Mouse (Mus musculus) embryonic facial prominence, embryonic 12.5 days (tissue): ENCODE data around the gene Apol10a. TPM values are rescaled to one million over a fixed set of nuclear protein-coding genes. Genes with fewer than 3 reads are reported as not detected.
"Not testable (repeated sequence)": the region's sequence is repeated elsewhere in the genome, so short reads cannot be mapped to it uniquely, and the experiment has no call there.

Experiments
- ATAC-seq: fragments of 200-750 bp; cut with Nextera tagmentation; 2 replicates; pipeline ENCODE4 v1.8.0; 2017; ENCODE audit not compliant: insufficient number of reproducible peaks, insufficient read depth, low FRiP score, low TSS enrichment
- H3K27ac ChIP-seq: fragments of 300-500 bp; sonication (generic); 2 replicates; pipeline ENCODE4 v1.5.1; 2016; ENCODE audit warnings: mild to moderate bottlenecking
- H3K27me3 ChIP-seq: fragments of 300-500 bp; sonication (generic); 2 replicates; pipeline ENCODE4 v1.6.1; 2016; ENCODE audit warnings: mild to moderate bottlenecking, moderate library complexity
- H3K36me3 ChIP-seq: fragments of 300-500 bp; sonication (generic); 2 replicates; pipeline ENCODE4 v1.6.1; 2016; ENCODE audit warnings: mild to moderate bottlenecking
- H3K4me1 ChIP-seq: fragments of 300-500 bp; sonication (generic); 2 replicates; pipeline ENCODE4 v1.6.1; 2016
- H3K4me2 ChIP-seq: fragments of 300-500 bp; sonication (generic); replicated peaks from 2 replicates; pipeline ENCODE4 v1.6.1; 2016; ENCODE audit warnings: mild to moderate bottlenecking, moderate library complexity
- H3K4me3 ChIP-seq: fragments of 300-500 bp; sonication (generic); 2 replicates; pipeline ENCODE4 v1.5.1; 2016; ENCODE audit warnings: mild to moderate bottlenecking
- H3K9ac ChIP-seq: fragments of 300-500 bp; sonication (generic); 2 replicates; pipeline ENCODE4 v1.6.1; 2016; ENCODE audit warnings: mild to moderate bottlenecking, moderate library complexity
- H3K9me3 ChIP-seq: fragments of 300-500 bp; sonication (generic); 2 replicates; pipeline ENCODE4 v1.6.1; 2016; ENCODE audit warnings: mild to moderate bottlenecking, moderate library complexity
- WGBS: fragments of 180-500 bp; shearing (Covaris S2); methylation state at CpG from one replicate; pipeline ENCODE4 v1.1.7; 2016; 5-methylcytosine and 5-hydroxymethylcytosine counted together
- polyA plus RNA-seq: library from polyadenylated mRNA; unstranded; fragments of >200 nt; fragmentation: Nextera tagmentation; extraction: Ambion mirVana; gene quantifications from 2 replicates; pipeline ENCODE4 v1.2.1, GENCODE M21; 2016

The Apol10a gene
- polyA plus RNA-seq, 1 experiment from 2014 or later, result not detected

DNA sequence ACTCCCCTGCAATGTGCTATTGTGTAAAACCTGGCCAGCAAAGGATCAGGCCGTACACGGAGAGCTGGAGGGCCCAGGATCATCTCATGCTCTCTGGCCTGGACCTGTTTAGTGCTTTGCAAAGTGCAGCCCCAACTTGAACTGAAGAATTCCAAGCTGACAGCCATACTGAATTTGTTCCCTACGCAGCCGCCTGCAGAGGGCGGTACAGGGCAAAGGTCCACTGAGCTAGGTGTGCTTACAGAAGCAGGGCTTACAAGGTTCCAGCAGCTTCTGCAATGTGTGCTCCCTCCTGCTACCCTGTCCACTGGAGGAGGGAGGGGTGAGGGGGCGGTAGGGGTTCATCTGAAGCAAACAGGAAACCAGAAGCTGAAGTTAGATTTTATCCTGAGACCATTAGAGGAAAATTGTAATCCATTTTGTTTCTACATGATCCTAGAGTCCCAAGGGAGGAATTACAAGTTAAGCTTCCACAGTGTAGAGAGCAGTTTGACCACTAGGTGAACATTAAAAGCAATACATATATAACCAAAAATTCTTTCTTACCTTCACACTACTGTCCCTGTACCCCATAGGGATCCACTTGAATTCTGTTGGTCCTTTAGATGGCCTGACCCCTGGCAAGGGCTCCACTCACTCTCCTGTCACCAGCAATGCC is 46.5 kb downstream of the Apol10a start:
- not testable (repeated sequence) for H3K36me3 ChIP-seq, H3K4me3 ChIP-seq, H3K4me2 ChIP-seq, H3K27ac ChIP-seq, H3K9me3 ChIP-seq, H3K4me1 ChIP-seq, ATAC-seq, H3K27me3 ChIP-seq, H3K9ac ChIP-seq
- 15% methylated on average over 6 of the region's 6 CpGs for WGBS

GRCm38 (mm10) chr15:77533216-77533615 is 56.4 kb downstream of the Apol10a start, which contains the start of gene Apol7c:
Gene Apol7c, minus strand, starts transcription at chr15:77533316.
- Histone ChIP-seq H3K9ac (no peak within 1 kb of the TSS), H3K4me3 (no peak within 1 kb of the TSS), H3K4me2 (no peak within 1 kb of the TSS), H3K36me3 (no peaks in the 10 kb centered on the region), H3K27ac (no peak within 1 kb of the TSS), H3K4me1 (no peaks in the 10 kb centered on the region), H3K27me3 (no peaks in the 10 kb centered on the region), H3K9me3 (no peaks in the 10 kb centered on the region)
- no peak for ATAC-seq

DNA sequence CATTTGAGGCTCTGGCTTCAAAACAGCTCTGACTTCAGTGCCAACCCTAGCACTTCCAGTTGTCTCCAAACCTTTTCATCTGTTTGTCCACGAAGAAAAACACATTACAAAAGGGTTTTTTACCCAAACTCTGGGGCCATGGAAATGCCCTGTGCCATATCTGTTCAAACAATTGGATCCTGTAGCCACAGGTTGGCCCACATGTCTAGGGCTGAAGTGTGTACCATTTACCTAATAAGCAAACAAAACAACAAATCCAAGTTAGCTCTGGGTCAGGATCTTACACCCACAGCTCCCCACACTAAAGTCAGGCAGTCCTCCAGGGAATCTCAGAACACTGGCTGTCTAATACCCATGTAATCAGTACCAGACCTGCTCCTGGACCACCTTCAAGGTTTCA is 62.4 kb downstream of the Apol10a start:
- not testable (repeated sequence) for H3K4me3 ChIP-seq, H3K9me3 ChIP-seq, ATAC-seq, H3K4me1 ChIP-seq, H3K4me2 ChIP-seq, H3K27me3 ChIP-seq, H3K36me3 ChIP-seq, H3K9ac ChIP-seq, H3K27ac ChIP-seq
- 44% methylated on average over 1 of the region's 1 CpGs for WGBS

Other genes with a start within 250 kb of the Apol10a start
- 96.4 and 96.9 TPM in 2 replicates for gene Rbfox2, start 170.0 kb upstream of the Apol10a start, polyA plus RNA-seq
- not detected in 2 replicates for gene Apol7a, start 77.9 kb upstream of the Apol10a start, polyA plus RNA-seq
- gene Apol9a, start 65.9 kb upstream of the Apol10a start, polyA plus RNA-seq, result not detected in 2 replicates
- not detected in 2 replicates for gene Apol7b, start 29.6 kb upstream of the Apol10a start, polyA plus RNA-seq
- gene Apol11a, start 31.2 kb downstream of the Apol10a start, polyA plus RNA-seq, result not detected in 2 replicates
- not detected in 2 replicates for gene Apol7c, start 56.3 kb downstream of the Apol10a start, polyA plus RNA-seq
- not detected in 2 replicates for gene 1700025B11Rik, start 84.8 kb downstream of the Apol10a start, polyA plus RNA-seq
- gene Apol10b, start 119.1 kb downstream of the Apol10a start, polyA plus RNA-seq, result 0.12 TPM in 1 of 2 replicates, not detected in the other
- gene Gm36245, start 122.2 kb downstream of the Apol10a start, polyA plus RNA-seq, result not detected in 2 replicates
- gene Apol11b, start 166.2 kb downstream of the Apol10a start, polyA plus RNA-seq, result not detected in 2 replicates
- gene Apol7e, start 221.8 kb downstream of the Apol10a start, polyA plus RNA-seq, result not detected in 2 replicates